8 mouse cellular contexts compared by ENCODE assay signal in genomic region chr6:117168321-117169011, GRCm38 (mm10). TPM values are rescaled to one million over a fixed set of nuclear protein-coding genes. Genes with fewer than 3 reads are reported as not detected.
DNase-seq lines count a peak whose midpoint lies in the region; ATAC-seq and TF ChIP-seq lines count a peak whose summit lies in the region.

TSS of gene Cxcl12 (plus strand) at chr6:117168535.

- peak within 1 kb of the TSS; percentile 8; the same call in 1 of the 2 replicates for H3K27ac ChIP-seq in hindbrain, embryonic 16.5 days (ENCODE audit: low read depth, low read length)
- peak within 1 kb of the TSS; percentile 78 for H3K27ac ChIP-seq in midbrain, embryonic 10.5 days (replicated peaks)
- peak within 1 kb of the TSS; percentile 61 for H3K27ac ChIP-seq in spleen, adult 2 months (ENCODE audit: insufficient read depth, low read length)

- WGBS in hindbrain, embryonic 16.5 days = under 1% methylated on average over 64 of the region's 64 CpGs
- WGBS in midbrain, embryonic 10.5 days = under 1% methylated on average over 64 of the region's 64 CpGs
- WGBS in spleen, adult 2 months = 2% methylated on average over 64 of the region's 64 CpGs

- H3K4me2 ChIP-seq in hindbrain, embryonic 16.5 days (ENCODE audit: low read length) = peak within 1 kb of the TSS; percentile 98

- no peak for TF ChIP-seq POLR2A in spleen, adult 2 months (IDR thresholded peaks at IDR 0.05; ENCODE audit: low read depth, low read length)

- intact Hi-C loops in gastrocnemius, postnatal 14 days (cut with DNase I; ENCODE audit: low total_unique reads) = loop anchor here (5.0 to 10.0 kb wide), 2 partner anchors 516 to 659 kb away; no protein-coding TSS in a partner anchor
- intact Hi-C loops in left cerebral cortex, postnatal 25 days (cut with DNase I) = loop anchor here (2.0 to 5.0 kb wide), 4 partner anchors 401 to 656 kb away; partner anchors contain the start of gene Depp1

- H3K9ac ChIP-seq in hindbrain, embryonic 16.5 days (ENCODE audit: low read depth, low read length) = peak within 1 kb of the TSS; percentile 70

- TF ChIP-seq CTCF in spleen, adult 2 months (IDR thresholded peaks at IDR 0.05; ENCODE audit: extremely low read depth, insufficient read depth, insufficient read length, insufficient replicate concordance) = no peak

- peaks cover 28% of the 10 kb centered on the region for H3K4me1 ChIP-seq in hindbrain, embryonic 16.5 days (ENCODE audit: control insufficient read depth, insufficient read depth, low read depth, low read length)
- H3K4me1 ChIP-seq in midbrain, embryonic 10.5 days = peaks cover 48% of the 10 kb centered on the region
- no peaks in the 10 kb centered on the region; the same call in 1 of the 2 replicates for H3K4me1 ChIP-seq in spleen, adult 2 months (ENCODE audit: control insufficient read depth, insufficient read depth, insufficient read length)

- H3K9me3 ChIP-seq in hindbrain, embryonic 16.5 days (ENCODE audit: control insufficient read depth, low read length) = no peaks in the 10 kb centered on the region
- no peaks in the 10 kb centered on the region for H3K9me3 ChIP-seq in midbrain, embryonic 10.5 days (replicated peaks)

- no peaks in the 10 kb centered on the region for H3K36me3 ChIP-seq in hindbrain, embryonic 16.5 days (ENCODE audit: control insufficient read depth, insufficient read depth, low read length)
- no peaks in the 10 kb centered on the region for H3K36me3 ChIP-seq in midbrain, embryonic 10.5 days
- no peaks in the 10 kb centered on the region for H3K36me3 ChIP-seq in spleen, adult 2 months (ENCODE audit: control insufficient read depth, insufficient read depth, low read length)

- peak; percentile 31 for ATAC-seq in common myeloid progenitor, adult 5-6 weeks (replicated peaks; ENCODE audit: low read depth, poor library complexity, severe bottlenecking)
- ATAC-seq in hindbrain, embryonic 16.5 days = peak; percentile 29

- H3K27me3 ChIP-seq in hindbrain, embryonic 16.5 days (replicated peaks; ENCODE audit: control insufficient read depth, insufficient read depth, low read length) = peaks cover 24% of the 10 kb centered on the region
- peaks cover 81% of the 10 kb centered on the region for H3K27me3 ChIP-seq in midbrain, embryonic 10.5 days (ENCODE audit: low read depth, poor library complexity, severe bottlenecking)
- H3K27me3 ChIP-seq in spleen, adult 2 months (ENCODE audit: control insufficient read depth, insufficient read depth, low read length) = peaks cover 6% of the 10 kb centered on the region; the same call in 1 of the 2 replicates

- H3K4me3 ChIP-seq in hindbrain, embryonic 16.5 days (ENCODE audit: low read length) = peak within 1 kb of the TSS; percentile 64
- H3K4me3 ChIP-seq in midbrain, embryonic 10.5 days = peak within 1 kb of the TSS; percentile 70
- H3K4me3 ChIP-seq in spleen, adult 2 months (ENCODE audit: extremely low read depth, insufficient read depth, insufficient read length) = peak within 1 kb of the TSS; percentile 48

- peak; percentile 69 for DNase-seq in cerebellum, postnatal 14 days
- no peak for DNase-seq in cerebellum, adult 9-11 months
- DNase-seq in gastrocnemius, postnatal 14 days = peak; percentile 79
- DNase-seq in left cerebral cortex, postnatal 25 days (ENCODE audit: low spot score in 2 of 2) = peak; percentile 16 to 32
- peak; percentile 78 for DNase-seq in midbrain, embryonic 10.5 days (ENCODE audit: low spot score)
- peak in 1 of 2 experiments; percentile 9 for DNase-seq in spleen, adult 2 months (ENCODE audit: low read depth in 1 of 2, low spot score in 2 of 2)

RNA-seq across cellular contexts. Expression of gene Cxcl12, which starts in this region (rescaled TPM):
- 0.82 and 2.5 TPM in 2 replicates for total RNA-seq in common myeloid progenitor, adult 5-6 weeks (2017)
- 10 to 100 TPM; 61.6 to 71.2 TPM for total RNA-seq in gastrocnemius, postnatal 14 days (2021)
- 71.7 and 89.4 TPM in 2 replicates for polyA plus RNA-seq in hindbrain, embryonic 16.5 days (2015; fragmentation: Nextera tagmentation; extraction: Ambion mirVana)
- 10 to 100 TPM; 49.7 to 53.8 TPM for total RNA-seq in left cerebral cortex, postnatal 25 days (2021)
- 59.9 and 72.6 TPM in 2 replicates for polyA plus RNA-seq in midbrain, embryonic 10.5 days (2016; fragmentation: Nextera tagmentation; extraction: Ambion mirVana)
- polyA plus RNA-seq in spleen, adult 2 months (2012; rRNA removed) = 389 and 694 TPM in 2 replicates

Comparison
In these comparisons a context has a peak if more than half of its experiments do, and no peak if none do; other contexts are left out.
1. RNA of gene Cxcl12 (total RNA-seq): 61.6 to 71.2 TPM in gastrocnemius, postnatal 14 days and 49.7 to 53.8 TPM in left cerebral cortex, postnatal 25 days; 0.82 to 2.5 TPM in common myeloid progenitor, adult 5-6 weeks; every median in the first group is over 10 times any median in the second.
2. H3K27ac ChIP-seq: peak in every context shown above with its lines; median percentile 78 in midbrain, embryonic 10.5 days; 61 in spleen, adult 2 months; 8 in hindbrain, embryonic 16.5 days.
3. Peak in every context shown above with its lines, with median percentiles within 50 percentile points of each other: H3K4me3 ChIP-seq.